Mouse (Mus musculus) heart, adult 2 months (tissue): ENCODE data around the gene Pnisr.

ENCODE experiments used
- CTCF ChIP-seq: fragments of 200-600 bp; IDR thresholded peaks from 2 replicates; pipeline ENCODE4 v1.8.1; 2022; ENCODE audit warnings: antibody characterized with exemption, mild to moderate bottlenecking, moderate library complexity
- EP300 ChIP-seq: fragments of 200-500 bp; IDR thresholded peaks from 2 replicates; pipeline ENCODE4 v1.6.1; 2011; ENCODE audit warnings: low read depth, low read length, control low read depth; ENCODE audit not compliant: insufficient read depth
- POLR2A ChIP-seq: fragments of 200-500 bp; IDR thresholded peaks from 2 replicates; pipeline ENCODE4 v1.6.1; 2011; ENCODE audit warnings: mild to moderate bottlenecking, low read depth, low read length, control low read depth; ENCODE audit not compliant: insufficient read depth

DNA sequence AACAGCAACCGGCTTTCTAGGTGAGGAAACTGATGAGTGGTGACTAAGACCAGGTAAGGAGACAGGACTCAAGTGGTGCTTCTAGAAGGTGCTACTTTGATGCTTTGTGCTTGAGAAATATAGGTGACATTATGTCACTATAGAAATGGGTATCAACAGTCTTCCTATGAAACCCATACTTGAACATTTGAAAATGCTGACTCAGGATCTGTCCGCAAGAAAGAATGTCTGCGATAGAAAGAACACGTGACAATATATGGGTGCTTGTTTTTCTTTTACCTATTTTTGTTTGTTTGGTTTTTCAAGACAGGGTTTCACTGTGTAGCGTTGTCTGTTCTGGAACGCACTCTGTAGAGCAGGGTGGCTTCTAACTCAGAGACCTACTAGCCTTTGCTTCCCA lies 34.7 kb upstream of the Pnisr start:
- TF ChIP-seq EP300, result no peak
- no peak for TF ChIP-seq CTCF
- no peak for TF ChIP-seq POLR2A
